Mouse (Mus musculus): ENCODE data around the gene Arhgap44. TPM values are rescaled to one million over a fixed set of nuclear protein-coding genes. Genes with fewer than 3 reads are reported as not detected.
A peak's percentile ranks its signal among the peaks of the same experiment; 100 is the strongest.

Arhgap44 gene
- polyA plus RNA-seq, 1 experiment from 2014 or later = 6.3 TPM

- peaks cover 61% of the 10 kb centered on the region for H3K36me3 ChIP-seq (ENCODE audit: insufficient read depth, low read length)
- 91% methylated on average over 3 of the region's 3 CpGs for WGBS
- no peak for ATAC-seq (replicated peaks; ENCODE audit: low FRiP score, low read depth)
Observed at GRCm38 (mm10) chr11:64998439-64998838, 164.3 kb downstream of the Arhgap44 start.

GRCm38 (mm10) chr11:64988556-64988955 is 174.2 kb downstream of the Arhgap44 start:
- peaks cover 60% of the 10 kb centered on the region for H3K36me3 ChIP-seq (ENCODE audit: insufficient read depth, low read length)
- 87% methylated on average over 2 of the region's 2 CpGs for WGBS
- TF ChIP-seq CTCF (IDR thresholded peaks at IDR 0.05; ENCODE audit: low read depth) = no peak
- no peak overlapping the region for H3K27ac ChIP-seq
- no peaks in the 10 kb centered on the region for H3K27me3 ChIP-seq (ENCODE audit: insufficient read depth, low read length)
- ATAC-seq (replicated peaks; ENCODE audit: low FRiP score, low read depth) (no peak), DNase-seq (ENCODE audit: low spot score) (no peak)
- H3K9me3 ChIP-seq (replicated peaks; ENCODE audit: low read length) = no peaks in the 10 kb centered on the region
- no peak overlapping the region for H3K9ac ChIP-seq (ENCODE audit: low read depth, low read length)
- H3K4me2 ChIP-seq (ENCODE audit: low read length) = no peak overlapping the region
- no peak overlapping the region for H3K4me3 ChIP-seq (replicated peaks; ENCODE audit: low read depth, low read length)
- H3K4me1 ChIP-seq (replicated peaks; ENCODE audit: insufficient read depth, low read length) = no peaks in the 10 kb centered on the region

More at GRCm38 (mm10) chr11:64998439-64998838, 164.3 kb downstream of the Arhgap44 start:
- H3K4me3 ChIP-seq (replicated peaks; ENCODE audit: low read depth, low read length) = no peak overlapping the region
- H3K4me1 ChIP-seq (replicated peaks; ENCODE audit: insufficient read depth, low read length) = no peaks in the 10 kb centered on the region
- H3K9me3 ChIP-seq (replicated peaks; ENCODE audit: low read length) = no peaks in the 10 kb centered on the region
- H3K9ac ChIP-seq (ENCODE audit: low read depth, low read length) = no peak overlapping the region
- no peak overlapping the region for H3K4me2 ChIP-seq (ENCODE audit: low read length)
- no peak overlapping the region for H3K27ac ChIP-seq
- no peak for DNase-seq (ENCODE audit: low spot score)
- no peak for TF ChIP-seq CTCF (IDR thresholded peaks at IDR 0.05; ENCODE audit: low read depth)
- no peaks in the 10 kb centered on the region for H3K27me3 ChIP-seq (ENCODE audit: insufficient read depth, low read length)

- Histone ChIP-seq H3K27ac (no peak overlapping the region), H3K36me3 (ENCODE audit: insufficient read depth, low read length) (peaks cover 16% of the 10 kb centered on the region), H3K4me2 (ENCODE audit: low read length) (peak overlapping the region; percentile 89), H3K4me1 (replicated peaks; ENCODE audit: insufficient read depth, low read length) (peaks cover 9% of the 10 kb centered on the region; the same call in 1 of the 2 replicates), H3K9ac (ENCODE audit: low read depth, low read length) (peak overlapping the region; percentile 74), H3K9me3 (replicated peaks; ENCODE audit: low read length) (no peaks in the 10 kb centered on the region), H3K27me3 (ENCODE audit: insufficient read depth, low read length) (no peaks in the 10 kb centered on the region), H3K4me3 (replicated peaks; ENCODE audit: low read depth, low read length) (peak overlapping the region; percentile 80)
- ATAC-seq (replicated peaks; ENCODE audit: low FRiP score, low read depth) (no peak), DNase-seq (ENCODE audit: low spot score) (no peak)
- WGBS = 8% methylated on average over 9 of the region's 9 CpGs
- no peak for TF ChIP-seq CTCF (IDR thresholded peaks at IDR 0.05; ENCODE audit: low read depth)
Observed at GRCm38 (mm10) chr11:64979489-64979845, 183.3 kb downstream of the Arhgap44 start.

GRCm38 (mm10) chr11:64978720-64979488 is 183.9 kb downstream of the Arhgap44 start, which contains the start of gene Elac2:
Gene Elac2 (plus strand): TSS chr11:64979038.
- Histone ChIP-seq H3K36me3 (ENCODE audit: insufficient read depth, low read length) (peaks cover 10% of the 10 kb centered on the region), H3K4me3 (replicated peaks; ENCODE audit: low read depth, low read length) (peak within 1 kb of the TSS; percentile 80), H3K9ac (ENCODE audit: low read depth, low read length) (peak within 1 kb of the TSS; percentile 74), H3K27me3 (ENCODE audit: insufficient read depth, low read length) (no peaks in the 10 kb centered on the region), H3K9me3 (replicated peaks; ENCODE audit: low read length) (no peaks in the 10 kb centered on the region), H3K4me2 (ENCODE audit: low read length) (peak within 1 kb of the TSS; percentile 89), H3K27ac (0 out of 2 replicates have a peak within 1 kb of the TSS, but pooled peaks have one; percentile 27), H3K4me1 (replicated peaks; ENCODE audit: insufficient read depth, low read length) (peaks cover 9% of the 10 kb centered on the region; the same call in 1 of the 2 replicates)
- TF ChIP-seq CTCF (IDR thresholded peaks at IDR 0.05; ENCODE audit: low read depth) = no peak
- WGBS = under 1% methylated on average over 64 of the region's 65 CpGs
- peak; percentile 99 for DNase-seq (ENCODE audit: low spot score)
- peak; percentile 99 for ATAC-seq (replicated peaks; ENCODE audit: low FRiP score, low read depth)

- Histone ChIP-seq H3K9me3 (replicated peaks; ENCODE audit: low read length) (no peaks in the 10 kb centered on the region), H3K4me1 (replicated peaks; ENCODE audit: insufficient read depth, low read length) (no peaks in the 10 kb centered on the region), H3K27ac (no peak overlapping the region), H3K36me3 (ENCODE audit: insufficient read depth, low read length) (no peaks in the 10 kb centered on the region), H3K27me3 (ENCODE audit: insufficient read depth, low read length) (no peaks in the 10 kb centered on the region), H3K4me3 (replicated peaks; ENCODE audit: low read depth, low read length) (no peak overlapping the region), H3K4me2 (ENCODE audit: low read length) (no peak overlapping the region), H3K9ac (ENCODE audit: low read depth, low read length) (no peak overlapping the region)
- no peak for ATAC-seq (replicated peaks; ENCODE audit: low FRiP score, low read depth)
- no peak for DNase-seq (ENCODE audit: low spot score)
- TF ChIP-seq CTCF (IDR thresholded peaks at IDR 0.05; ENCODE audit: low read depth) = no peak
- WGBS = 79% methylated on average over 2 of the region's 2 CpGs
Observed at GRCm38 (mm10) chr11:64972418-64972817, 190.3 kb downstream of the Arhgap44 start.

GRCm38 (mm10) chr11:64971471-64971988 is 191.2 kb downstream of the Arhgap44 start:
- Histone ChIP-seq H3K4me3 (replicated peaks; ENCODE audit: low read depth, low read length) (no peak overlapping the region), H3K27ac (no peak overlapping the region), H3K4me1 (replicated peaks; ENCODE audit: insufficient read depth, low read length) (no peaks in the 10 kb centered on the region), H3K9ac (ENCODE audit: low read depth, low read length) (no peak overlapping the region), H3K27me3 (ENCODE audit: insufficient read depth, low read length) (no peaks in the 10 kb centered on the region), H3K4me2 (ENCODE audit: low read length) (no peak overlapping the region), H3K9me3 (replicated peaks; ENCODE audit: low read length) (no peaks in the 10 kb centered on the region), H3K36me3 (ENCODE audit: insufficient read depth, low read length) (no peaks in the 10 kb centered on the region)
- DNase-seq (ENCODE audit: low spot score) = no peak
- 62% methylated on average over 3 of the region's 3 CpGs for WGBS
- ATAC-seq (replicated peaks; ENCODE audit: low FRiP score, low read depth) = no peak
- TF ChIP-seq CTCF (IDR thresholded peaks at IDR 0.05; ENCODE audit: low read depth) = no peak

Measured in kidney, postnatal 0 days (tissue).